Mouse (Mus musculus) c-Kit-positive CD71-positive TER-119-positive erythroid progenitor cells, embryonic 14.5 days (primary cell): ENCODE results near the gene Ccdc190.

Source experiments
- DNase-seq: peaks from one replicate; pipeline ENCODE4 v3.0.0-alpha.2; 2013; ENCODE audit warnings: low spot score

Gene Ccdc190

GRCm38 (mm10) chr1:169932122-169932746 lies 3.8 kb downstream of the Ccdc190 start:
- no peak for DNase-seq

DNA sequence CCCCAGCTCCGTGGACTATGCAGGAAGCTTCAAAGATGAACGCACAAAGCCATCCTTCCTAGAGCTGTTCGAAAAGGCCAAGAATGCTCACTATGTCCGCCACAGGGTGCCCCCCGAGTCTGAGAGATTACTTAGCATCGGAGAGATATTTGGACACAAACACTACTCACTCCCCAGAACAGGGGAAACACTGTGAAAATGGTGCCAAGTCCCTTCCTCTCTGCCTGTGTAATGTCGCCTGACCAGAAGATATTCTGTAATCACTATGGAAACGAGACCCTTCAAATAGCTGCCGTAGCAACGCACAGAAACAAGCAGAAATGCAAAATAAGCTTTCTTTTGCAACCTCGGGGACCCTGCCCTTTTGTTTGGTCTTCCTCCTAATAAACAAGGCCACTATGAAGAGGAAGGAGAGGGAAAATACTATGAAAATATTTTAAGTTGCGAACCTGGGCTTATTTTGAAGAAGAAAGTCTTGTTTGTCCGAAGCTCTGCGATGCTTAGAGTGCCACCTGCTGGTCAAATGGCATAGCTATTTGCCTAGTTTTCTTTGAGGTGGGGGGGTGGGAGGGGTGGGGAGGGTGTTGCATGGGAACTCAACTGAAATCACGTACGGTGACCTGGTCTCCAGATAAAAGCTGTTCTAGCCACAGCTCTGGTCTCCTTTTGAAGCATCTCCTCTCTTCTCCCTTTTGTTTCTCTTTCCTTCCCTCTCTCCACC lies 5.7 kb downstream of the Ccdc190 start:
- DNase-seq = peak; percentile 22

- DNase-seq = peak; percentile 22
These were observed 10.9 kb downstream of the Ccdc190 start for GRCm38 (mm10) chr1:169939345-169939744.

DNA sequence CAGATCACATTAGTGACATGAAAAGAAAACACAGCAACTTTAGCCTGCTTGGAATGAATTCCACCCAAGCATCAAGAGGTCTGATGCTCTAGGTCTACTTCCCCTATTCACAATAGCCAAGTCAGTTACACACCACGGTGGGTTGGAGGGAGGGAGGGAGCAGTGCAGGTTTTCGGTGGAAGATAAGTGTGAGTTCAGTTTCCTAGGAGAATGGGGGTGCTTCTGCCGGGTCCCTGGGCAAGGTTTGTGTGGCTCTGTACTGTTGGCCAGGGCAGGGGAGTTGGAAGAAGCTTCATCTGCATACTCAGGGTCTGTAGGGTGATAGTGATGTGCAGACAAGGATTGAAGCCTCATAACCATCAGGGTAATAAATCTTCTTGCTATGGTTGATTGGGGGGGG lies 17.6 kb downstream of the Ccdc190 start:
- no peak for DNase-seq

GRCm38 (mm10) chr1:169947654-169948053 lies 19.2 kb downstream of the Ccdc190 start:
- DNase-seq = no peak

DNA sequence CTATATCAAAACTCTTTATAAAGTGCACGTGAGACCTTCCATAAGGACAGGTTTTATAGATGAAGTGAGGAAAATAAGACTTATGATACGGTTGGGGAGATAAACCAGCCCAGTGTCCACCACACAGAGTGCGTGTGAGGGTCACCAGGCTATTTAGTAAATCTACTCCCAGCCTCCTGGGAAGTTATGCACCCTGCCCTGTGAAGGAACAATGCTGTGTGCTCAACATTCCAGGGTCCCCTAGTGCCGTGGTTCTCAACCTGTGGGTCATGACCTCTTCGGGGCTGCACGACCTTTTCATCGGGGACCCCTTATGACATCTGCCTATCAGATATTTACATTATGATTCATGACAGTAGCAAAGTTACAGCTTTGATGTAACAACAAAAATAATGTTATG lies 19.8 kb downstream of the Ccdc190 start:
- no peak for DNase-seq

DNA sequence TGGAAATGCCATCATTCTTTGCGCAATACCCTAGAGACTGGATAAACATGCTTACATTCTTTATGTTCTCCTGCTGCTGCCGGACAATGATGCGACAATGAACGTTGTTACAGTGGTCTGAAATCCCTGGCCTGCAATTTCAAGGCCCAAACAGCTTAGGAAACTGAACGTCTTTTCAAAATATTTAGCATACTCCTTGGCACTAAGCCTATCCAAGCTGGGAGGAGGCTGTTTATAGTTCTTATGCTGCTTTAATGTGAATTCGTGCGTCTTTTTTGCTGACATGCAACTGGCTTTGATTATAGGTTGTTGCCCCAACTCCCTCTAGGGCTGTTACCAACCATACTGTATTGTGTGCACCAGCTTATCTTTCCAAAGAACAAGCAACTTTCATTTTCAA lies 20.4 kb downstream of the Ccdc190 start:
- DNase-seq = no peak

GRCm38 (mm10) chr1:169949981-169950380 lies 21.5 kb downstream of the Ccdc190 start:
- no peak for DNase-seq

- DNase-seq = no peak
These were observed 22.2 kb downstream of the Ccdc190 start for GRCm38 (mm10) chr1:169950651-169951050.

- no peak for DNase-seq
These were observed 23.1 kb downstream of the Ccdc190 start for GRCm38 (mm10) chr1:169951561-169951960.

GRCm38 (mm10) chr1:169952636-169953035 lies 24.2 kb downstream of the Ccdc190 start:
- no peak for DNase-seq

- no peak for DNase-seq
These were observed 24.7 kb downstream of the Ccdc190 start for GRCm38 (mm10) chr1:169953106-169953505.

DNA sequence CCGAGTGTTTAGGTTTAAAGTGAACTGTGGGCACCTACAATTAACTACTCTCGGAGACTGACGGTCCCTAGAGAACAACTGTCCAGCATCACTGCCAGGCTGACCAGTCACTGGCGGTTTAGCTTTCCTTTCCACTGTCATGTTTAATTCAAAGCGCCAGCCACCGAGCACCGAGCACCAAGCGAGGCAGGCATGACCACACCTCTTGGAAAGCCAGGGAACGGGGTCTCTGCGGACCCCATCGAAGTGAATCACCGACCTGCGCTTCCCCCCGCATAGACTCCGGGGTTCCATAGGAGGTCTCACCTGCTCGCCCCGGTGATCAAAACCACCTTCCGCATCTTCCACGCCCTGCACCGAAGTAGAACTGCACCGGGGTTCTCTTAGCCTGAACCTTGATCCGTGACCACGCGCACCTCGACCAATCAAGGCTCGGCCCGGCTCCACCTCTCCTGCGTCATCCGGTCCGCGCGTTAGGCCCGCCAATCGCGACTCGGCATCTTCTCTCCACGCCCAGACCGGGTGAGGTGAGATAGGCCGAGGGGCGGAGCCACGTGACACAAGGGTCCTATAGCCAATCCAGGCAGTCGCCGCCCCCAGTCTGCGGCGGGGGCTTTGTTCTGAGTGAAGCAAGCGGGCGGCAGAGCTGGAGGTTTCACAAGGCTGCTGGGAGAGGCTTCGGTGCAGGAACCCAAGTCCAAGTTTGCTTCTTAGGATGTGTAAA lies 40.5 kb downstream of the Ccdc190 start, which contains the start of gene Hsd17b7:
Hsd17b7 (minus strand) TSS at position 450 of the 724 bp plus-strand sequence.
- DNase-seq = peak; percentile 98

DNA sequence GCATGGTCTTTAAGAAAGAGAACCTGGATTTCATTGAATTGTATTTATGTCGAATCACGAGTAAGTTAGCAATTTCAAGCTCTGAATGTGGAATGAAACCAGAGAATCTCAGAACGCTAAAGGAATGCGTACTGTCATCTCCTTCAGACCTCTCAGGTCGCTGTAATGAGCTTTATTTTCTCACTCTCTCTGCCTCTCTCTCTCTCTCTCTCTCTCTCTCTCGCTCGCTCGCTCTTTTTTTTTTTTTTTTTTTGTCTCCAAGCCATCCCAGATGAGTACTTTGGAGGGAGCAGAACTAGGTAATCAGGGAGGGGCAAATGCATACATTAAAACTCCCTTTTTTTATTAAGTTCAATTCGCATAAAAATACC lies 41.1 kb downstream of the Ccdc190 start:
- no peak for DNase-seq

GRCm38 (mm10) chr1:169970936-169971335 lies 42.5 kb downstream of the Ccdc190 start:
- no peak for DNase-seq

DNA sequence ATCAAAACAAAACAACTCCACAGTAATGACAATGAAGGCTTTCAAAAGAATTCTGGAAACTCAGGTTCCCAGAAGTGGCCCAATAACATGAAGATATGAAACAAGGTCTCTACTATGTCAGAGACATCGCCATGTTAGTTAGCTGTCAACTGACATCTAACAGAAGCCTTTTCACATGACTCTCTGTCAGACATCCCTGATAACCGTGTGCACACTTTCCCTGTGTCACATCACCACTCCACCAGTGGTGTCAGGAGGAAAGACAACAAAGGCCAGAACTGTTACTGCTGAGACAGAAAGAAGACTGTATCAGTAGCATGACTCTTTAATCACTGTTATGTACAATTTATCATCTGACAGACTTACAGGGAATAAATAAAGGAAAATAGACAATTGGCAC lies 43.5 kb downstream of the Ccdc190 start:
- DNase-seq = no peak

- DNase-seq = no peak
These were observed 49.2 kb downstream of the Ccdc190 start for GRCm38 (mm10) chr1:169977621-169978020.
